Mouse (Mus musculus): ENCODE results near the gene Notch1. TPM values are rescaled to one million over a fixed set of nuclear protein-coding genes. Genes with fewer than 3 reads are reported as not detected.
A peak's percentile ranks its signal among the peaks of the same experiment; 100 is the strongest.

The Notch1 gene
- total RNA-seq, 2 experiments from 2014 or later, result 30.4 to 31.4 TPM

DNA sequence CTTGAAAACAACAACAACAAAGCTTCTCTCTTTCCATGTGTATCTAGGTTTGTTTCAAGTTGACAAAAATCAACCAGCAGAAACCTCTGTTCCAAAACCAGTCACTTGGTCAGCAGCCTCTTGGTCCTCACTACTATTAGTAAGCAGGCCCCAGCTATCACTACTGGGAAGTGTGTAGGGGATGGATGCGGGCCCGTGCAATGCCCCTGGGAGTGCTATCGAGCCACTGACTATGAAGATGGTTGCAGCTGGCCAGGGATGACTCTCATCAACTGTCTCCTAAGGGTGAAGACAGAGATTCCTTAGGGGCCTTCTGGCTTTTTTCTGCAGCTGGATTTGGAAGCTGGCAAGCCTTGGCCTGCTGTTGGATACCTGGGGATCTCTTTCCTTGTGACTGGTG lies 13.4 kb upstream of the Notch1 start:
- no peak for DNase-seq

DNA sequence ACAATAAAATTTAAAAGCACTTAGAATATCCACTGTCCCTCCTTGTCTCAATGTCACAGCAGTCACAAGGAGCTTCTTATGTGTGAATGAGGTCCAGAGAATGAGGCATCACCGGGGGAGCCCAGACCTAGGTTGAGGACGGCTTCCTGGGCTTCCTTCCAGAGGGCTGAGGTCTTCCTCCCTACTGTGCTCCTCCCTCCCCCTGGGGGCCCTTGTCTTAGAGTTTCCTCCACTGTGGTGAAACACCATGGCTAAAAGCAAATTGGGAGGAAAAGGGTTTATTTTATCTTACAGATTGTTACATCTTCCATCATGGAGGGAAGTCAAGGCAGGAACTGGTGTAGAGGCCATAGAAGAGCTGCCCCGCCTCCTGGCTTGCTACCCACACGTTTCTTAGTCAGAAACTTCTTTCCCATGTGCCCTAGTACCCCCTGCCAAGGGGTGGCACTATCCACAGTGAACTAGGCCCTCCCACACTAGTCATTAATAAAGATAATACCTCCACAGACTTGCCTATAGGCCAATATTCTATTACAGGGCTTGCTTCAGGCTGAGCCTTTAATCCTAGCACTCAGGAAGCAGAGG lies 12.8 kb upstream of the Notch1 start:
- no peak for DNase-seq

DNA sequence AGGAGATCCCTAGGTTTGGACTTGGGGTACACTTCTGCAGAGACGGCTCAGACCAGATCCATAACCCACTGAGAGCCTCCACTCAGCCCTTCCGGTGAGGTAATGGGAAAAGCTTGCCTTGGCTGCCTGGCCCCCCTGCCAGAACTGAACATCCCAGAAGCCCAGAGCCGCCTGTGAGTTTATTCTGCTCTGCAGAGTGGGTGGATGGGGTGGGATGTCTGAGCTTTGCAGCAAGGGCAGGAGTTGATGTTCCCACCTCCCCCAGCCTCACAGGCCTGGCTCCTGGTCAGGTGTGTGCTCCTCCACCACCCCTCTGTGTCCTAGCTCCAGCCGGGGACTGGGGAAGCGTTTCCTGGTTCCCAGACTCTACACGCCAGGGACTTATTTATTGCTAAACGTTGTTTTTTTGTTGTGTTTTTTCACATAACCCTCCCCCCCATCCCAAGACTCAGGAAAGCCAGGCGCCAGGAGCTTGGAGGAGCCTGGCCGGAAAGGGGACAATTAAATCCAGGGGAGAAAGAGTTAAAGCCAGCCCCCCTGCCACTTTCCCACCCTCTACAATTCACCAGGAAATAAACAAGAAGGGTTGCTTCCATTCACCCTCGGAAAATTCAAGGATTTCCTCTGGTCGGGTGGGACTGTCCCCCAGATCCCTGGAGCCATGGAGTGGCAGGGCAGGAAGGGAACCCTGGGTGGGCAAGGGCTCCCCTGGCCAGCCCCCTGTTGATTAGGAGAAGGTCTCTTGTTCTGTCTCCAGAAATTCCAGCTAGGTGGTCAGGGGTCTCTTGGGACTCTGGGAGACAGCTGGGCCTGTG lies 10.2 kb upstream of the Notch1 start:
- no peak for DNase-seq

DNA sequence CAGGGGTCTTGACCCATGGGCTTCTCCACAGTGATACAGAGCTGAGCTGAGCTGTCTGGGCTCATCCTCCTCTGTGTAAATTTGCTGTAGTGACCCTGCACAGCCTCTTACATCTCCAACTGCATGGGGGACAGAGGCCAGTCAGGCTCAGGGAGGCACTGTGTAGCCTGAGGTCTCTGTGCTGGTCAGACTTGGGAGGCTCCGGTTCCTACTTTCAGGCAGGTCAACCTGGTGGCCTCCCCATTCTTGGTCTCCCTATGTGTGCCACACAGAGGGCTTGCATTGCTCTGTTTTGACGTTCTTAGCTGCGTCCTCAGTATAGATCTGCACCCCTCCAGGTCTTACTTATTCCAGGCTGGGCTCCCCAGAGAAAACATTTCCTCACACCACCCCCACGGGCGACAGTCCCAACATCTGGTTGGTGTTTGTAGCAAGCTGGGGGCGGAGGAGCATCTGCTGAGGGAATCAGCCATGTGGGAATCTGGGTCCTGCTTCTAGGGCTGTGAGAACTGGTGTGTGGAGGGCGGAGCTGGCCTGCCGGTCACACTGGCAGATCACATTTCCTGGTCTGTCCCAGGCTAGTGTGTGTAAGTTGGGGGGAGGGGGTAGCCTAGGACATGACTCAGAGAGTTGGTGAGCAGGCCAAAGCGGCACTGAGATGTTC lies 9.0 kb upstream of the Notch1 start:
- DNase-seq, result no peak

DNA sequence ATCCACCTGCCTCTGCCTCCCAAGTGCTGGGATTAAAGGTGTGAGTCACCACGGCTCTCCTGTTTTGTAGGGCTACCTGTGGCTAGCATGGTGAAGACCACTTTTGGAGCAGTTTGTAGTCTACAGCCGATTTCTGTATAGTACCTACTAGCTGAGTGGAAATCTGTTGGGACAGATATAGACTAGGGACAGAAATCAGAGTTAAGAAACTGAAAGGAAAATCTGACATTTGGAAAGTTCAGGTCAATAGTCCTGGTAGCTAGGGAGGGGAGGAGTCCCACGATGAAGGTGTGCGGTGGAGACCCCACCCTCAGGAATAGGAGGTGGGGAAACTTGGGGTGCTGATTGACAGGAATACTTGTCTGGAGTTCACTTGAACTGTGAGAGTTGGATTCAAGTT lies 5.9 kb upstream of the Notch1 start:
- DNase-seq, result no peak

DNA sequence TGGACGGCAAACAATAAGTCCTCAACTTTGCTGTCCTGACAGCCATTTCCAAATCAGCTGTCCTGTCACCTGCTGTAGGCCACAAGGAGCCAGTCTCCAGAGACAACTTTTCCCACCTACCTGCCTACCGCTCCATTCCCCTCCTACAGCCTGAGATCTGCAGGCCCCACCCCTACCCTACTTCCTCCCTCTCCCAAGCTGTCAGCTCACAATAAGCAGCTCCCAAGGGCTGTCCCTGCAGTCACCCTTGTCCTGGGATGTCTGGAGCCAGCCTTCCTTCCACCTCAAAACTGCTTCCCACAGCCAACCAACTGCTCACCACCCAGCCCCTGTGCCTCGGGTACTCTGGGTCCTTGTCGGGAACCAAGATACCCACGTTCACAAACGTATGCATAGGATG lies 3.3 kb upstream of the Notch1 start:
- no peak for DNase-seq

DNA sequence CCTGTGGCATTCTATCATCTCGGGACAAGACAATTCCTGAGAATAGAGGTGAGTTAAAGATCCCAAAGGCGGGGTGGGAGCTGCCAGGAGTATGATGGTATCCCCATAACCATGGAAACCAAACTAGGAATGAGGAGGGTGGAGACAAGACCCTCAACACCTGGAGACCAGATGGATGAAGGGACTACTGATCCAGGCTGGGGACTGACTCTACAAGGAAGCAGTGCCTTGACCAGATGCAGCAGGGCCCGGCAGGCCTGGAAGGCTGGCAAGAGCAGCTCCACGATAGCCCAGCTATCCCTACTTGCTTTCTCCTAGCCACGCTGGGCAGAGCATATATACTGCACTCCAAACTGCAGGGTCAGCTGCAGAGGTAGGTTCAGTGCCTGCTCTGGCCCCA lies 524 bp upstream of the Notch1 start:
- no peak for DNase-seq

DNA sequence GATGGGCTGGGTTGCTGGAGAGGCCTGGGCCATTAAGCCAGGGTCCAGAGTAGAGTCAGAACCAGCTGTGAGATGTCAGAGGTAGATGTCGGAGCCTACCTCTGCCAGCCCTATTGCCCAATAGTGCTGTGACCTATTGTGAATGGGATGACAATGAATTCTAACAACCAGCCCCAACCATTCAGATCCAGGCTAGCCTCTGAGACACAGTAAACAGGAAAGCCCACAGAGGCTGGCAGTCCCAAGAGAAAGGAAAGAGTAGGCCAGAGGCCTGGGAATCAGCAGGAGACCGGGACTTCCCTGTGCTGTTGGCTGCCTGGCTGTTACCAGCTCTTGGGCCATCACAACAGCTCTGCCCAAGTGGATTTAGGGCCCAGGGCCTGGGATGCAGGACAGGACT lies 1.1 kb downstream of the Notch1 start:
- DNase-seq, result no peak

DNA sequence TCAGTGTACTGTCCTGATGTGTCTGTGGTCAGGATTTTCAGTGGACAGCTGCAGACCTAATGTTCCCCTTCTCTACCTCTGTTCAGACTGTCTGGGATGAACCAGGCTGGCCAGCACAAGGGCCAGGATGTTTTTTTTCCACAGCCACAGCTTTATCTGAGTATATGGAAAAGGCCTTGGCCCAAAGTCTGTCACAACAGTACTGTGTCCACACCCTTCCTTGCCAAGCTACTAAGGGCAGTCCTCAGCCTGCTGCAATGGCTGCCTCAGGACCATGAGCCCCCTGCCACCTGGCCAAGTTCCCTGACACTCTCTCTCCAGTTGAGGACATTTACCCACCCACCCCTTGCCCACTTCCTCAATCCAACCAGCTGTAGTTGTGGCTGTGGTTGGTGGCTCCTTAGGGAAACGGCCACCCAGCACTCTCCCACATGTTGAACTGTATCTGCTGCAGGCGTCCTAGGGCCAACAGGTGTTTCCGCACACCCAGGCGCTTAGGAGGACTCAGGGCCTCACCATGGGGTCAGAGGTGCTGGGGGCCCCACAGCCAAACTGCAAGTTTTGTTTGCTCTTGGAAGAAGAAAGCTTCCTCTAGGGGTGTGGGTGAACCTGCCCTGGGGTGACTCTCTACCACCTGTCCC lies 3.2 kb downstream of the Notch1 start:
- DNase-seq, result no peak

DNA sequence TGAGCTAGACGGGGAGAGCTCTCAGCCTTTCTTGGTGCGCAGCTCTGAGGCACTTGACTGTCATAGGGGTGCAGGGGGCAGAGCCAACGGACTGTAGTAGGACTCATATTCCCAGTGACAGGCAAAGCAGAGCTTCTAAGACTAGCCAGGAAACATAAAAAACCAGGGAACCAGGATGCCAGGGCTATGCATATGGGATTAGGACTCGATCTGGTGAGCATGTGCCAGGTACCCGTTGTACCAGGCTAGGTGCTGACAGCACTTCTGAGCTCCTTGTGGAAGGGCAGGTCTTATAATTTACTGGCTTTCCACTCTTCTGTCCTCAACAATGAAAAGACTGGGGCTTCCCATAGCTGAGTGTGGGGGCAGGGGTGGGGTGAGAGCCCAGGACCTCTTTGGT lies 7.8 kb downstream of the Notch1 start:
- DNase-seq, result no peak

DNA sequence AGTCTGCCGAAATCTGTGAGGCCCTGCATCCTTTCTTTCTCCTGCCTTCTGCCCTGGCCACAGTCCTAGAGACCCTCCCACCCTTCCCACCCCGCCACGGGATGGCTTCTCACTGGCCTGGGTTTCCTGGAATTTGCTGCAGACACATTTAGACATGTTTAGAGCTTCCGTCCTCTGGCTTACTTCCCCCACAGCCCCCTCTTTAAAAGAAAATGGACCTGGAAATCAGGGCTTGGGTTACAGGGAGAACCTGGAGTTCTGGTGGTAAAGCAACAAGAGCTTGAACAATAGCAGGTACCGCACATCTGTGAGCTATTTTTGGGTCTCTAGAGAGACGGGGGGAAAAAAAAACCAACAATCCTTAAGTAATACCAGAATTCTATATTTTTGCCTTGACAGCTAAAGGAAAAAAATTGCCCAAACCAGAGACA lies 8.5 kb downstream of the Notch1 start:
- no peak for DNase-seq

DNA sequence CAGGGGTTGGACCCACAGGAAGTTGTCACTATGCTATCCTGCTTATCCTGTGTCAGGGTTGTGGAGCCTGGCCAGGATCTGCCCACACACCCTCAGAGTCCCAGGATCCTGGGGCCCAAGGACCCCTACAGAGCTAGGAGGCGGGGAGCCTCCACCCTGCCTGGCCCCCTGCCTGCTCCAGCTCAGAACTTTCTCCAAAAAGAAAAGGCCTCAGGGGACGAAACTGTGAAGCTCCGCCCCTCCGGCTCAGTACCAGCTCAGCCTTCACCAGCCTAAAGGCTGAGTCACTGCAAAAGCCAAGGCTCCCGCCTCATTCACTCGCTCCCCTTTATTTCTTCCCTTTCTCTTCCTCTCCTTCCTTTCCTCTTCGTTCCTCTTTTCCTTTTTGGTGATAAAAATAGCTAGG lies 9.0 kb downstream of the Notch1 start:
- DNase-seq, result peak; percentile 43 to 47

DNA sequence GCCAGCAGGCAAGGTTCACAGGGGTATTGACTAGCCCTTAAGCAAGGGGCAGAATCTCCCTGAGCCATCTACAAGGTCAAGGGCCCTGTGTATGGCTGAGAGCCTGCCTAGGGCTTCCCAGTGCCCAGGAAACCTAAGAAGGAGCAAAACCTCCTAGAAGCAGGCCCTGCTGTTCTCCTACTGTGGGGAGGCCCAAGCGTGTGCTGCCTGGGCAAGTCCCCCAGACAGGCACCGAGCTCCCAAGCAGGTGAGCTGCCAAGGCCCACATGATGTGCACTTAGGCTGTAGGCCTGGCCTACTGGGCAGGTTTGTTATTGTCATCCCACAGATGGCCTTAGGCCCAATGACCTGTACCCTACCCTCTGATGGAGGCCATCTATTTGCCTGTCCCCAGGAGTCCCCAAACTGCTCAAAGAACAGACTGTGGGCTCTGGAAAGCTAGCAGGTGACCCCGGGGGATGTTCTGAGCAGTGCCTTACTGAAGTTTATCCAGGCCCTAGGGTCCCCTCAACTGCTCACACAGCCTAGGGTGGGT lies 9.7 kb downstream of the Notch1 start:
- no peak for DNase-seq

DNA sequence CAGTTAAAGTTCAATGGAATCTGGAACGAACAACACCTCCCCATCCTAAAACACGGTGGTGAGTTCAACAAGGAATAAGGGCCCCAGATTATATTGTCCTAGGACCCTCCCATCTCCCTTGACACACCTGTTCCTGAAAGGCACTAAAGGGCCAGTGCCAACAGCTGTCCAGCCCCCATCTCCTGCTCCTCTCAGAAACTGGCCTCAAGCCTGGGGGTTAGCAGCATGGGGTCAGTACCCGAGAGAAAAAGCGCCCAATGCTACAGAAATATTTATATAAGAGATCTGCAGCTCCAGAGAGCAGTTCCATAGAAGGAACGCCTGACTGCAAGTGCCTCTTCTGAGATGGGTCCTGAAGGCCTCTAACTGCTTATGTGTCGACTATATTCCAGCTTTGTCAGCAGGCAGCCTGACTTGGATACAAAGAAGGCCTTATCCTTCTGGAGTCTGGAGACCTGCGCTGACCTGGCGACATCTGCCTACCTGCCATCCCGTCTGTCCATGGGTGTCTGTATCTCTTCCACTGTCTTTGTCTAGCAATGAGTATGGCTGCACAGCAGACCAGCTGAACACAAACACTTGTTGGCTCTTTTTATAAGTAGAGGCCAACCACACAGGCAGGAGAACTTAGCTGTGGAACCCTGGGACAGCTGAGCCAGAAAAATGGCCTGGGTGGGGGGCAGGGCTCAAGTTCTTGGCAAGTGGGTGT lies 11.5 kb downstream of the Notch1 start:
- DNase-seq, result no peak

DNA sequence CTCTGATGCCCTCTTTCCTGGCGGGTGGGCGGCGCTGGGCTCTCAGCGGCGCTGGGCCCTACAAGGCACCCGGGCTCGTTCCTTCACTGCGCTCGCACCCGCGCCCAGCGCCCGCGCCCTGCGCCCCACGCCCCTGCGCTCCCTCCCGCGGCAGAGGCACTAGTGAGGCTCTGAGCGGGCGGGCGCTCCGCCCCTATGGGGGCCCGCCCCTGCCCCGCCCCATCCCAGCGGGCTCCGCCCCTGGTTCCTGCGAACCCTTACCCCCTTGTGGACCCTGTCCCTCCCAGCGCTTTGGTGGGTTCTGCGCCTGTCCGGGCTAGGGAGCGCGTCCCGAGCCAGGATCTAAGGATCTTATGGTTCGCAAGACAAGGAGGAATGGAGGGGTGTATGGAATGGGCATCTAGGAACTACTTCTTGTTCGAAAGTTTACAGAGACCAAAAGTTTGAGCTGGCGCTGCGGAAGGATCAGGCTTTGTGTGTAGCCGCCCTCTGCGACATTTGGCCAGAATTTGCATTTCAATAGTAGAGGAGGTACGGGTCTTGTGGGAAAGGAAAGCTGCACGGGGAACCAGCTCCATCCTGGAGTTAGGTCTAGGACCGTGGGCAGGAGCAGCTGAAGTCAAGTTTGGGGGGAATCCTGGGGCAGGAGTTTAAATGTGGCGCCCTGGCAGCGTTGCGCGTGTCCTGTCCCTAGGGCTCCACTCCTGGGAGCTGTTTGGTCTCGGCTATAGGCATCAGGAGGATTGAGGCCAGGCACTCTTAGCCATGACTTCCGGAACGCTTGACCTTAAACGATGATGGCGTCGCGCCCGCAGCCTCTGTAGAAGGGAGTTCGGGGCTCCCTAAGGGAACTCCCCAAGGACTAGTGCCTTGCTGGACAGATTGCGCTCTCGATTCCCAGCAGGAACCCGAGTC lies 12.5 kb downstream of the Notch1 start:
- peak; percentile 54 to 64 for DNase-seq

DNA sequence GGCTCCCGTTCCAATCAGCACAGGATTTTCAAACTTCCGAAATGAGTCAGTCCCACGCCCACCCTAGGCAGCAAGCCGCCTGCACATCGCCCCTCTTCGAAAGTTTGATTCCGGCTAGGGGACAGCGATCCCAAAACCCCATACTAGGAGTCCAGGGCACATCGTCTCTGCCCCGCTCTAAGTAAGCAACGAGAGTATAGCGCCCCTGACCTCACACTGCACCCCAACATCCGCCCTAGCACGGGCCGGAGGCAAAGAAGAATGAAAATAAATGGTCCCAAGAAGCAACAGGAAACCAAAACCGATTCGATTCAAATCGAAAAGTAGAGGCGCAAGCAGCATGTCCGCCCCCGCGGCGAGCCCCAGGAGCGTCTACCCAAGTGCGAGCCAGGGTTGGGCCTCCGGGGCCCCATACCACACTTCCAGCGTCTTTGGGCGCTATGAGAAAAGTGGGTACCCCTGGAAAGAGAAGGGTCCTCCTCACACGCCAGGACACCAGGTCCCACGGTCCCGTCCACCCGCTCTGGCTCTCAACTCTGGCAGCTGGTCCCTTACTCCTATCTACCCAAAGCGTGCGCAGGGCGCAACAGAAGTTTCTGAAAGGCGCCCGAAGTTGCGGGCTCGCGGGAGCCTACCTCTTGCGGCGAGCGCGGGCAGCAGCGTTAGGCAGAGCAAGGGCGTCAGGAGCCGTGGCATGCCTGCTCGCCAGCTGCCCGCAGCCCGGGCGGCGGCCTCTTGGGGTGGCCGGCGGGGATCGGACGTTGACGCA lies 13.4 kb downstream of the Notch1 start:
- no peak for DNase-seq

DNA sequence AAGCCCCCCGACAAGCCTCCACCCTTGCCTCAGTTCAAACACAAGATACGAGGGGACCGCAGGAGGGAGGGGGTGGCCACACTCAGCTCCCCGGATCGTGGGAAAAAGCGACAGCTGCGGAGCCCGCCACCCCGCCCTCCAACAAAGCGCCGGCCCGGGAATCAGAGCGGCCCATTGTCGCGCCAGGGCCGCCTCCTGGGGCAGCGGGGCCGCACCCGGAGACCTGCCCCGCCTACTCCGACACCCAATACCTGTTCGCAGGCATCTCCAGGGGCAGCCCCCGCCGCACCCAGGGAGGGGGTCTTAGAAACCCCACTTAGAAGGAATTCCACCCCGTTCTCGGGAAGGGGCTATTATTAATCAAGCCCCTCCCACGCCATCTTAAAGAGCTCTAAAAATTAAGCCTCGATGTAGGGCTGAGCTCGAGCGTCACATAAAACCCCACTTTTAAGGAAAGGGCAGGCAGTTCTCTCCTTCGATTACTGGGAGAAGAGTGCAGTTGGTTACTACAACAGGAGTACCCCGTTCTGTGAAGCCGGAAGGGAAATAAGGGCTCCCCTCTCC lies 14.1 kb downstream of the Notch1 start:
- DNase-seq, result peak; percentile 53 to 67

DNA sequence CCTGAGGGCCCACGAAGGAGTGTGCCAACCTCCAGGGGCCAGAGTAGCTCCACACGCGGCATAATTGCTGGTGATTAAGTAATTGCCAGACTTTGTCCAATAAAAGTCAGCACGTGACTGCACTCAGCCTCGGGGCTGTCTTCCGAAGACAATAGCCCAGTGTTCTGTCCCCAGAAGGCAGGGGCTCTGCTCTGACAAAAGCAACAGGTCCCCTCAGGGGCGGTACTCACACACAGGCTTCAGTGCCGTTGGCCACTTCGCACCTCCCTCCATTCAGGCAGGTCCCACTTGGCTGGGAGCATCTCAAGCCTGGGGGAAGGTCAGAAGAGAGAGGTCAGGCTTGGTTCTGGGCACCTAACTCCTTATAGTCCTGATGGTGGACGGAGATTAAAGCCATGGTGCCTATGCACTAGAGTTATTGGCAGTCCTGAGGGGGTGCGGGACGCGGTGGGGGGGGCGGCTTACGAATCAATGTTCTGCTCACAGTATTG lies 14.8 kb downstream of the Notch1 start:
- DNase-seq, result peak in 1 of 2 experiments; percentile 33

DNA sequence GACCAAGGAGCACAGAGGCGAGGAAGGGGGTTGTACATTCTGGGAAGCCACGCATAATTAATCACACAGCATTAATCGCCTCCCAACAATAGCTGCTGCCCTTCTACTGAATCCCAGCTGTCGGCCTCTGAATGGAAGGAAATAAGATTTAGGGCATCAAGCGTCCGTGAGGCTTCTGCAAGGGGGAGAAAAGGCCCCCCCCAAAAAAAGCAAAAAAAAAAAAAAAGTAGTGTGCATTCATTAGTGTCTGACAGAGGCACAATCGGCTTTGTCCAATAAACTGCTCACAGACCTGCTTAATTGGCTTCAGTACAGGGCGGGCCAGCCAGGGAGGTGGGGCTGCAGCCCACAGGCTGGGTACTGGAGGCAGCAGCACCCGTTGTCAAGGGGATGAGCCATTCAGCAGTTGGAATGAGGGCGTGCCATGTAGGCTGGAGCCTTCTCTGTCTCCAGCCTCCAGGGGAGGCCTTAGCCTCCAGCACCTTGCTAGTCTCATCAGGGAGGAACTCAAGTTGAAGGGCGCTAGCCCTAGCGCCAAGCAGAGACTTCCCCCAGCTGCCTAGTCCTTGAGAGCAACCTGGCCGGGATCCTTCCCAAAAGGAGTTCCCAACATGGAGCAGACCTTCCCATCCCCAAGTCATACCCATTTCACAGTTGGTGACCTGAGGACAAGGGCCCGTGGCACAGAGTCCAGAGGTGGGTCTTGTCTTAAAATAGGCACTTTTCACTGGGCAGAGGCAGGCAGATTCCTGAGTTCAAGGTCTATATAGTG lies 15.7 kb downstream of the Notch1 start:
- peak; percentile 79 to 82 for DNase-seq

All from layer of hippocampus, postnatal 36 days (tissue).